Mouse (Mus musculus): Measurements from ENCODE around the gene Arhgap23.

Gene Arhgap23

DNA sequence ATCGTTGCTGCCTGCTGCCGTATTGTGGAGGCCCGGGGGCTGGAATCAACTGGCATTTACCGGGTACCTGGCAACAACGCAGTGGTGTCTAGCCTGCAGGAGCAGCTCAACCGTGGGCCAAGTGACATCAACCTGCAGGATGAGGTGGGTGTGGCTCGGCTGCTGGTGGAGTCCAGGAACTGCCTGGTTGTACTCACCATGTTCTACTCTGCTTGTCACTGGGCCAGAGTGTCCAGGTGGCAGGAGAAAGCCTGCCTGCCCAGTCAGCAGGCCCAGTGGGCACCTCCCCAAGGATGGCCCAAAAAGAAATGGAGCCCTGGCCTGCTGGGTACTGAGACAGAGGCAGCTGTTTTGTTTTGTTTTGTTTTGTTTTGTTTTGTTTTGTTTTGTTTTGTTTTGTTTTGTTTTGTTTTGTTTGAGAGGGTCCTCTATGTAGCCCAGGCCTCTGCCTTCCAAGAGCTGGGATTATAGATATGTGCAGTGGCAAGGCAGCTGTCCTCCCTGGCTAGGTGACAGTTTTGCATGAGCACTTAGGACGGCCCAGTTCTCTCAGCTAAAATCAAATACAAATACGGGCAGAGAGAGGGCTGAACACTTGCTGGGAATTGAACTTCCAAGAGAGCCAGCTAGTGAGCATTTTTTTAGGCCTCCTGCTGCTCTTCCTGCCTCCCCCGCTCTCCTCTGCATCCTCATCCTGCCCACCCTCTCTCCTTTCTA lies 51.3 kb downstream of the Arhgap23 start:
- no peak for DNase-seq

DNA sequence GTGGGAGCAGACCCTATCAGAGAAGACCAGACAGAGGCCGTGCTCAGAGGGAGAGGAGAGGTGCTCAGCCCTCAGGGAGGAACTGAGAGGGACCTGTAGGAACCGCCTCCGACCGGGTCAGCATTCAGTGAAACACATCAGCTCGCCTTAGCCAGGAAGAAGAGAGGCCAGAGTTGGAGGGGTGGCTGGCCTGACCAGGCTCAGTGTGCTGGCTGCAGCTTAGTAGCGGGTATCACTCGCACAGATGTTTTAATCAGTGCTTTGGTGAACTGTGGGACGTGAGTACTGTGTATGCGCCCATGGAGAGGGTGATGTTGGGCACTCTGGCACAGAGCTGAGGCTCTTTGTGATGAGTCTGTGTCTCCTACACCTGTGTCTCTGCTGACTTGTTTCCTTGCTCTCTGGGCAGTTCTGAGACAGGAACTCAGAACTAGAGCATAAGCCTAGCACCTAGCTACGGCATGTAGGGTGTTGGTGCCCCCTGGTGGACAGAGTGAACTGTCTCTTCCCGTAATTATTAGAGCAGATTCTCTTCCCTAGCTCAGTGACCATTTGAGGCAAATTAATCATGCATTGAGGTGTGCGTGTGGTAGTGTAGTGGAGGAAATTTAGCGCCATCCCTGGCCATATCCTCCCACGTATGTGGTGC lies 53.4 kb downstream of the Arhgap23 start:
- peak; percentile 70 for DNase-seq

DNA sequence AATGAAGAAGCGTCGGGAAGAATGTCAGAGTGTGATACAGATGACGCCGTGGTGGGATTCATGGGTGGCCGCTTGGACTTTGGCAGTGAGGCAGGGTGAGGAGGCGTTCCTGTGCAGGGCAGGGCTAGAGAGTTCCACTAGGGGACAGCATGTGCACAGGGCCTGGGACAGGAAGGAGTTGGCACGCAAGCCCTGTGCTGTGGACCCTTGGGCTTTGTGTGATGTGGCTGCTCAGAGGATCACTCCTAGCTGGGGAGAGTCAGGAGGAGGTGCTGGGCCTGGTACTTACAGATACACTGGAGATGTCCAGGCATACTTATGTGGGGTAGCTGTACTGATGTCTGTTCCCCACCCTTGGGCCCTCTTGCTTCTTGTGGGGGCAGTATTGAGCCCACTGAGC lies 54.5 kb downstream of the Arhgap23 start:
- DNase-seq, result no peak

DNA sequence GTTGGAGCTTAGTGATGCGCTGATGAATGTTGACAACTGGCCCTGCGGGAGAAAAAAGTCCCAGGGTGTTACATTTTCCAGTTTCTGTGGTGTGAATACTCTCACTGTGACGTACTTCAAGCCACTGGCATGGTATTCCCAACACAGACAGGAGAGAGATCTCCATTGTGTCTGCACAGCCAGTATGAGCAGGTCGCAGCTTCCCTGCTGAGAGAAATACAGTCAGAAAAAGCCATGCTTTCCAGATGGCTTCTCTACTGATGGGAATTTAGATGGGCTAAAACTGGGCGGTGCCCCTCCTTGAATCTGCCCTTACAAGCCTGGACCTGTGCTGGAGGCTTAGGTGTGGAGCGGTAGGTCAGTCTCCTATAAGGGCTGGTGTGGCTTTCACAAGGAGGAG lies 55.9 kb downstream of the Arhgap23 start:
- DNase-seq, result no peak

DNA sequence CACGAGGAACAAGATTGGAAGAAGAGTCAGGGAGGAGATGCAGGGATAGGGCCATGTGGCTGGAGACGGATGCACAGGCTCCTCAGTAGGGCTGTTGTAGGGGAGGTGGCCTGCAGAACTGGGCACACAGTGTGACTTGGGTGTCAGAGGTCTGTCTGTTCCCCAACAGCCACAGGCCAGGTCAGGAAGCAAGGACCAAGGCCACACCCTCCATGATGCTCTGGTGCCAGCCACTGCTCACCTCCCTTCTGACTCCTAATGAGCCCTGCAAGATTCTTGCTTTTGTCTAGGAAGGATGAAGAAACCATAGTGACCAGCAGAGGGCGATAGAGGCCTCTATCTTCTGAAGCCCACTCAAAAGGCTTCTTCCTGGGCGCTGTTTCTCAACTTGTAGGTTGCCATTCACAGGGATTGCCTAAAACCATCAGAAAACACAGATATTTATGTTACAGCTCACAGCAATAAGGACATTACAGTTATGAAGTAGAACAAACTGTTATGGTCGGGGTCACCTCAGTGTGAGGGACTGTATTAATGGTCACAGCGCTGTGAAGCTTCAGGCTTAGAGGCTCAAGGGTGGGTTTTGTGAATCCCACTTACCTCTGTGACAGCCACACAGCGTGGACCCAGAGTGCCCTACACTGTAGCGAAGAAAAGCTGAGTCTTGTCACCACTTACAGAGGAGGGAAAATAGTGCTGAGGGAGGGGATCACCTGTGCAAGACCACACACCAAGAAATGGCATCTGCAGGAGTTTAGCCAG lies 61.2 kb downstream of the Arhgap23 start:
- DNase-seq, result peak; percentile 29

DNA sequence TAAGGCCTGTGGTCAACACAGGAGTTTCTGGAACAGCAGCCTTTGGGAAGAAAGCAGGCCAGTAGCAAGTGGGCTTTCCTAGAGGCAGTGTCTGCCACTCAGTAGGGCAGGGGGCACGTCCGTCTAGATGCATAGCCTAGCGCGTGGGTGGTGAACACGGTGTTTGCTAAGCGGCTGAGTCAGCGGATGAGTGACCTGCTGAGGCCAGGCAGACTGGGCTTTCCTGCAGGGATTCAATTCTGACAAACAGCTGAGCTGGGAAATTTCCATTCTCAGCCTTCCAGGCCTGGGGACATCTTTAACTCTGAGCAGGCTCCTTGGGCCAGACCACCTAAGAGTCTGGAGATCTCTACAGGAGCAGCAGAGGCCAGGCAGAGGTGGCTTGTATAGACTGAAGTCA lies 62.1 kb downstream of the Arhgap23 start:
- no peak for DNase-seq

DNA sequence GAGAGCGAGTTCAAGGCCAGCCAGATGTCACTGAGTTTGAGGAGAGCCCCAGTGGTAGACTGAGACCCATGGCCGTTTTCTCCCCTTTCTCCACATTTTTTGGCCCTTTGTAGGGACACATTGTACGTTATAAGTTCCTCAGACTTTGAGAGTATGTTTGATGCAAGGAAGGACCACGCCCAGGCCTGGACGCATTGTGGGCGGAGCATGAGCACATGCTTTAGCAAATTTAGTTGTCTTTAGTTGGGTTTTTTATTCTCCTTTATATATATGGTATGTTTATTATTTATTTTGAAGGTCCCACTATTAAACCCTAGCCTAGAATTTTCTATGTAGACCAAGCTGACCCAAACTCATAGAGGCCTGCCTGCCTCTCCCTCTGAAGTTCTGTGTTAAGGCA lies 63.0 kb downstream of the Arhgap23 start:
- no peak for DNase-seq

DNA sequence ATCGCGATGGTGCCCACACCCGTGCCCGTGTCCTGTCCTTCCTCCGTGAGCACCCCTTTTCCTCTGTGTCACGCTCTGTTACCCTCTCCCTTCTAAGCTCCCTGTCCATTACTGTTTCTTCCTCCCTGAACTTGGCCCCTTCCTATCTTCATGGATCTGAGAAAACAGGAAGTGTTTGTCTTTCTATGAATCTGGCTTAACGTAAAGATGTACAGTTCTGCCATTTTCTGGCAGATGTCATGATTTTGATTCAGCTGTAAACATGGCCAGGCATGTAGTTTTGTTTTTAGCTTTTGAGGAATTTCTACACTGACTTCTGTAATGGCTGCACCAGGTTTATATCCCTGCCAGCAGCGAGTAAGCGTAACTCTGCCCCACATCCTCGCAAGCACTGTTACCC lies 63.8 kb downstream of the Arhgap23 start:
- DNase-seq, result no peak

DNA sequence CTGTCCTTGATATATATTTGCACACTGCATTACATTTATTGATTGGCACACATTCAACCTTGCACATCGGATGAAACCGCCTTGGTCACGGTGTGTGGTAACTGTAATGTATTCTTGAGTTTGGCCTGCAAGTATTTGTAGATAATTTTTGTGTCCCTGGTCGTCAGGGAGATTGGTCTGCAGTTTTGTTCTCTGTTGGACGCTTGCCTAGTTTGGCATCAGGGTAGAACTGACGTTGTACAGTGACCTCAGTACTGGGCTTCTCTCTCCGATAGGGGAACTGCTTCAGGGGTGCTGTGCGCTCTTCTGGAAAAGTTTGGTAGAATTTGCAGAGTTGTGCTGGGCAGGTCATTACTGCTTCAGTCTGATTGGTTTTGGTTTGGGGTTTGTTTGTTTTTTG lies 64.5 kb downstream of the Arhgap23 start:
- DNase-seq, result no peak

DNA sequence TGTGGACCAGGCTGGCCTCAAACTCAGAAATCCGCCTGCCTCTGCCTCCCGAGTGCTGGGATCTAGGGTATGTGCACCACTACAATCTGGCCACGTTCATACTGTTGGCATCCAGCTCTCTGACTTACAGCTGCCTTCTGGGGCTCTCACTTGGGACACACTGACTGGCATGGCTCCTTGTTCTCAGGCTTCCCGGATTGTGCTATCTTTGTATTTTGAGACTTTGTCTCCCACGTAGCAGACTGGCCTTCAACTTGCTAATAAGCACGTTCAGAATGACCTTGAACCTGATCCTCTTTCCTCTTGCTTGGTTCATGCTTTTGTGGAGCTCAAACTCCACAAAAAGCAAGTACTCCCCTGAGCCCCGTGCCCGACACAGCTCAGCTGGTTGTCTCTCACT lies 70.3 kb downstream of the Arhgap23 start:
- no peak for DNase-seq

DNA sequence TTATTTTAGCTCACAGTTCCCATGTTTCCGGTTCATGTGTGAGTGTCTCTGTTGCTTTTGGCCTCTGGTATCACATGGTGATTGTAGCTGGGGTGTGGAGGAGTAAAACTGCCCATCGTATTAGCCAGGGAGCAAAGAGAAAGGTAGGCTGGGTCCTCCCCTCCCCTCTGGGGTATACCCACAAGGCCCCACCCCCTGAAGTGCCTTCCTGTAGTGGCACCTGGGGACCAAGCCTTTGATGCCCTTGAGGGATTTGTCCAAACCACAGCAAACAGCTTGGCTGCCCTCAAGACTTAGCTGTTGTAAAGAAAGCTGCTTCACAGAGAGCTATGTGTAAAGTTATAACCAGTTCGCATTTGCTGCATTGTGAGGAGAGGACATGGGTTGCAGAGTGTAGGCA lies 72.3 kb downstream of the Arhgap23 start:
- no peak for DNase-seq

DNA sequence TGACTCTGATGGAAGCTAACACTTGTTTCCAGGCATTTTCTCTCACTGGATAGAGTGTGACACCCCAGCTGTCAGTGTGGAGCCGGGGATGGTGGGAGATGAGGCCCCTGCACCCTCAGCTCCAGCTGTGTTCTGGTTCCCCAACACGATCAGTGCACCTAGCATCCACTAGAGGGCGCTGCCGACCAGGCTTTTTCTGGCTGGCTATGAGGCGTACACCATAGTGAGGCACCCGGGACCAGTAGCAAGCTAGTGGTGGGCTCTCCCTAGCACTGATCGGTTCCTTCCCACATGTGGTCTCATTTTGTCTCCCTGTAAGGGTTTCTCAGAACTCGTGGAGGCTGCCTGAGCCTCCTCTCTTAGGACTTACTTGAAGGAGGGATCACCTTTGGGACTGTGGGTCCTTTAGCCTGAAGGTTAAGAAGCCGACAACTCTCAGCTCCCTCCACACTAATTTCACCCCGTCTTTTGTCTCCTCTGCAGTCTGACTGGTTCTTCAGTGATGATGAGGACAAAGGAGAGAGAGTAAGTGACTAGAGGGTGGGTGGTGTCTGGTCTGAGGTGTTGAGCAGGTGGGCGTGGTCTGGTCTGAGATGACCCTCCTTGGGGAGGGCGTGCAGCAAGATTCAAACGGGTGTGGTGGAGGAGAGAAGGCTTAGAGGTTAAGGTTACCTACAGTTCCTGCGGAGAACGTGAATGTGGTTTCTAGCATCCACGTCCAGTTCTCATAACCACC lies 74.4 kb downstream of the Arhgap23 start:
- peak; percentile 68 for DNase-seq

DNA sequence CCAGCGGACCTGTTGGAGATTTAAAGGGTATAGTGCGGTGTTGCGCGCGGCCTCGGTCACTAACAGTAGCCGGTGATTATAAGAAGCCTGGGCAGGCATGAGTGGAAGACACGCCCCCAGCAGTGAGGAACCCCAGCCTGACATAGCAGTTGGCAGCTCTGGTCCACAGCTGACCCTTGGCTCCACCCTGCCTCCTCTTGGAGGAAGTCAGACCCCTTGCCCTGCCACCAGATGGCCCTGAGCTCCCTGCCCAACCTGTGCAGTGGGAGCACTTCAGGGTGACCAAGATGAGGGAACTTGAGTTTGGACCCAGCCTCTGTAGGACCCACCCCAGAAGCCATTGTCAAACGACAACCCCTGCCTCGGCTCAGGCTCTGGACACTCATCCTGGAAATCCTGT lies 76.3 kb downstream of the Arhgap23 start:
- DNase-seq, result no peak

DNA sequence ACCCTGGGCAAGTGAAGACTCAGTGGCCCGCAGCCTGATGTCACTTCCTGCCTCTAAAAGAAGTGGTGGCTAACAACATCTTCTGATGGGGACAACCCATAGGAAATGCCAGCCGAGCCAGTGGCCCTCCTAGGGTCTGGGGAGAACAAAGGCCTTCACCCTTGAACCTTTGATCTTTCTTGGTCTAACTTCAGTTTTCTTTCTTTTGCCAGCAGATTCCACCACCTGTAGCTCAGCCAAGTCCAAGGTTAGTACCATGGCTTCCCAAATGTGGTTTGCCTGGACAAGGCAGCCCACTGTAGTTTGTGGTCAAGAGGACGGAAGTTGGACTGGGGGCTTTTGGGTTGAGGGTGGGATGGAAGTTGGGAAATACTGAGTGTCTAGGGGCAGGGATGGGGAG lies 77.5 kb downstream of the Arhgap23 start:
- DNase-seq, result no peak

DNA sequence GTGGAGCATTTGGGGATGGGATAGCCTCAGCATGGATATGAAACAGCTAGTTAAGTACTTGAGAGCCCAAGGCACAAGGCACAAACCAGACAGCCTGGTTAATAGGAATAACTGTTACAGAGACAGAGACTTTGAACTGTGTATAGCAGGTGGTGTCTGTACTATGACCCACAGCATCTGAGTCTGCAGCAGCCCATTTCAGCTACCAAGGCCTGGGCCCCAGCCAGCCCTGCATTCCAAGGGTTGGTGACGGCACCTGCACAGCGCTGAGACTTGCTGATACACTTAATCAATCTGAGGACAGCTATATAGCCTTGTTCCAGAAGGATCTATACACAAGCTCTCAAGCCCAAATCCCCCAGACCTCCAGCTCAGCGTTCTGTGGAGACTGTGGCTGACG lies 82.2 kb downstream of the Arhgap23 start:
- peak; percentile 89 for DNase-seq

DNA sequence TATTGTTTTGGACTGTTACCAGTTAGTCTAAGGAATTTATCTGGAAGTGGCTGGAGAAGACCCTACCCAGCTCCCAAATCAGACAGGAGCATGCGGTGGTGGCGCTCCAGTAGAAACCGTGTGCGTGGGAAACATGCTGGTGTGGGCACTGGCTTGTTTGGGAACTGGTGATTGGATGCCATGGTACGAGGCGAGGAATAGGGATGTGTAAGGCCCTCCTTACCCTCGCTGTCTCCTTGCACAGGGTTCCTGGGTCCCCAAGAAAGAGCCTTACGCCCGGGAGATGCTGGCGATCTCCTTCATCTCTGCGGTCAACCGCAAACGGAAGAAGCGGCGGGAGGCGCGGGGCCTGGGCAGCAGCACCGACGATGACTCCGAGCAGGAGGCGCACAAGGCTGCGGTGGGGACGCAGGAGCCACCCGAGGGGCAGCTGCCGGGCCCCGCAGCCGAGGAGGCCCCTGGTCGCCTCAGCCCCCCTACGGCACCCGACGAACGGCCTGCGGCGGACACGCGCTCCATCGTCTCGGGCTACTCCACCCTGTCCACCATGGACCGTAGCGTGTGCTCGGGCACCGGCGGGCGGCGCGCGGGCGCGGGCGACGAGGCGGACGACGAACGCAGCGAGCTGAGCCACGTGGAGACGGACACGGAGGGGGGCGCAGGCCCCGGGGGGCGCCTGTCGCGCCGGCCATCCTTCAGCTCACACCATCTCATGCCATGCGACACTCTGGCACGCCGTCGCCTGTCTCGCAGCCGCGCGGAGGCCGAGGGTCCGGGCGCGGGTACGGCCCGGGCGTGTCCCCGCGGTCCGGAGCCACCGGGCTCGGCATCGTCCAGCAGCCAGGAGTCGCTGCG lies 84.8 kb downstream of the Arhgap23 start, which contains the start of gene 4933428G20Rik:
4933428G20Rik (minus strand) TSS at position 476 of the 855 bp plus-strand sequence.
- DNase-seq, result no peak

DNA sequence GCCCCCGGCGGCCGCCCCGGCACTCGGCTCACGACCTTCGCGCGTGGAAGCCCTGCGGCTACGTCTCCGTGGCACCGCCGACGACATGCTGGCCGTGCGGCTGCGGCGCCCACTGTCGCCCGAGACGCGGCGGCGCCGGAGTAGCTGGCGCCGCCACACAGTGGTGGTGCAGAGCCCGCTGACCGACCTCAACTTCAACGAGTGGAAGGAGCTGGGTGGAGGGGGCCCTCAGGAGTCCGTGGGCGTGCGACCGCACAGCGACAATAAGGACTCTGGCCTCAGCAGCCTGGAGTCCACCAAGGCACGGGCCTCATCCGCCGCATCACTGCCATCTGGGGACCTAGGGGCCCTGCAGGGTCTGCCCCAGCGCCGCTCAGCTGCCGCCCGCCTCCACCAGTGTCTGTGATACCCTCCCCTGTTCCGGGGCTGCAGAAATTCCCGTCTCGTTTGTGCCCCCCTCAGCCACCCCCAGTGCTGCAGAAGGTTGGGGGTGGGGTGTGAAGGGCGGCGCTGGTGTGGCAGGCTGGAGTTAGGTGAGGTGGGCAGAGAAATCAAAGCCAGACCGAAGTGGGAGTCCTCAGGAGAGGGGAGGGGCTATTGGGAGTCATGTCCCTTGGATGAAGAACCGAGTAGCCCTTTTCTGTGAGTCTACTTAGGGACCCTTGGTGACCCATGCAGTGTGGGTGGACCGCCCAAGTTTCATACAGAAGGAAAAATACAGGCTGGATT lies 85.6 kb downstream of the Arhgap23 start:
- no peak for DNase-seq

DNA sequence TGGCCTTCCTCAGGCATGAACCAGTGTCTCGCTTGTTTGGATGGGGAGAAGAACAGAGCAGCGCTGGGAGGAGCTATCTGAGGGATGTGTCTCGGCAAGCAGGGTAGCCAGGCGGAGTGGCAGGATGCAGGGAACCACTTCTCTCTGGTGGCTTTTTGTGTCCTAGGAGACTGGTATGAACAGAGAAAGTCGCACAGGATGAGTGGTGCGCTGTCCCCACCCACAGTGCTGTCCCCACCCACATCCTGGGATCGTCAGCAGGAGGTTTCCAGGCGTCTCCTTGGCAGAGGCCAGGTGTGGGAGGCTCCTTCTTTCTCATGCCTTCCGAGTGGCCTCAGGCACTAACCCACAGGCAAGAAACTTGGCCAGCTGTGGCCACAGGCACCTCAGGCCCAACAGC lies 87.0 kb downstream of the Arhgap23 start:
- DNase-seq, result no peak

DNA sequence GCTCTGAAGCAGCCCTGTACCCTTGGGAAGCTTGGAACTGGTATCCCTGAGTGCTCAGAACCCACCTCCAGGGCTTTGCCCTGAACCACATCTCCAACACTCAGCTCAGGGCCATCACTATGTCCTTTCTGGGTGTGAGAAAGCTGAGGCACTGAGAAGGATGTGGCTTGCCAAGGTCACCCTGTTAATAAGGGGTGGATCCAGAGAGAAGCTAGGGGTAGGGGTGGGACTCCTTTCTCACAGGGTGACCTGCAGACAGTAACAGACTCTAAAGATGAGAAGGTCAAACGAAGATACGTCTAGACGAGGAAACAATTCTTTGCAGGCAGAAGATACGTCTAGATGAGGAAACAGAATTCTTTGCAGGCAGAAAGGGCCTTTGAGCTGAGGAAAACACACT lies 87.5 kb downstream of the Arhgap23 start:
- DNase-seq, result no peak

DNA sequence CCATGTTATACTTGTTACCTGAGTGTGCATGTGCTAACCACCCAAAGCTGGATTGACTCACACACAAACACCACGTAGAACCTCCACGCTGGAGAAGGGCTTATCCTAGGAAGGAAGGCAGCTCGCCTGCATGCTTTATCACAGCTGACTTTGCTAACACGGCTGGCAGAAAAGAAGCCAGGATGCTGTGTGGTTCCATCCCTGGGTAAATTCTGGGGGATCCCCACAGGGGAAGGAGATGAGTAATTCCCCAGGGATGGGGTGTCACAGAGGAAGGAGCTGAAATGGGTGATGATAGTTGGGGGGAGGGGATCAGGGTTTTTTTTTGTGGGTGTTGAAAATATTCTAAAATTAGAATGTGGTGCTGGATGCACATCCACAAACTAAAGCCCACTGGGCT lies 90.5 kb downstream of the Arhgap23 start:
- DNase-seq, result no peak

DNA sequence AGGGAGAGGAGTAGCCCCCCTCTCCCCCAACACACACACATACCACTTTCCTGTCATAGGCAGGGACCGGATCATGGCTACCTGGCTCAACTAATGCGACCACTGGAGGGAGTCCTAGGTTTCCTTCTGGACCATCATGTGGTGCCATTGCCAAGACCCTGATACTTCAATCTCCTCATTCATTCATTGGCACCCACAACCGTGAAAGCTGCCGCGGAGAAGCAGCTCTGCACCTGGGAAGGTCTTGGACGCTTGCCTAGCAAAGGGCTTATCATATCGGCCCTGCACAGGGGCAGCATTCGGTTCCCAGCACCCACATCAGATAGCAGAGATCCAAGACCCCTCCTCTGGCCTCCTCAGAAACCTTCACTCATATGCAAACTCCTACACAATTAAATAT lies 91.0 kb downstream of the Arhgap23 start:
- DNase-seq, result no peak

DNA sequence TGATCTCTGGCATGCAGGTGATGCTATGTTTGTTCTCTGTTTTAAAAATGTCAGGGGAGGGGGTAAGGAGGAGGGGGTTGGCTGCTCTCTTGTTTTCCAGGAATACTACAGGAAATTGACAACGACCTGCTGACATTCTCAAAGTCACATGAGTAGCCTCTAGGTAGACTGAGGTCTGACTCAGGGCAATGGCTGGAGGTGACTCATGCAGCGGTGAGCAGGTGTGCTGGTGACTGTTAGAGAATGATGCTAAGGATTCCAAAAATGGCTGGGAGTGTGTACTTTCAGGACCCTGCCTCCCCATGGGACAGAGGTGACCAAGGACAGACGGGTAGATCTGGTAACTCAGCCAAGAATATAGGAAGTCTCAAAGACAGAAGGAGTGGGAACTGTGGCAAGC lies 92.9 kb downstream of the Arhgap23 start:
- no peak for DNase-seq

All from kidney, adult 11 months (tissue).